Mouse (Mus musculus) brain, embryonic 14.5 days (tissue): ENCODE measurements around the gene Aldh3b2.

ENCODE experiments used
- CTCF ChIP-seq: fragments of 200-500 bp; IDR thresholded peaks from 2 replicates; pipeline ENCODE4 v1.5.1; 2012; ENCODE audit warnings: inconsistent platforms, mild to moderate bottlenecking, moderate library complexity, borderline replicate concordance; ENCODE audit not compliant: insufficient read depth, insufficient read length; ENCODE audit errors: extremely low read depth
- POLR2A ChIP-seq: fragments of 200-500 bp; IDR thresholded peaks from 2 replicates; pipeline ENCODE4 v1.6.1; 2012; ENCODE audit warnings: mild to moderate bottlenecking, inconsistent platforms, borderline replicate concordance; ENCODE audit not compliant: poor library complexity, insufficient read depth, insufficient read length, severe bottlenecking; ENCODE audit errors: extremely low read depth

DNA sequence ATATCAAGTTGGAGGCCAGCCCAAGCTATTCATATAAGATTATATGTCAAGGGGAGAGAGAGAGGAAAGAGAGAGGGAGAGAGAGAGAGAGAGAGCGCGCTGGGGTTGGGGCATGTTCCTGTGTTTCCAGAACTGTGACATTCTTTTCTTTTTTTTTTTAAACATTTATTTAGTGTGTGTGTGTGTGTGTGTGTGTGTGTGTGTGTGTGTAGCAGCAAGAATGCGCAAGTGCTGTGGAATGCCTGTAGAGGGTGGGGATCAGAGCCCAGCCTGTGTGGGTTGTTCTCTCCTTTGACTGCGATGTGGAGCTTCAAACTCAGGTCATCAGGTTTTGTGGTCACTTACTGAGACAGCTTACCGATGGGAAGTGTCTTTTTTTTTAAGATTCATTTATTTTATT lies 11.9 kb upstream of the Aldh3b2 start:
- TF ChIP-seq CTCF (no peak), POLR2A (no peak)
